Mouse (Mus musculus) kidney, postnatal 4 days (tissue): ENCODE measurements around the gene Map2k2.
"Not testable (repeated sequence)": the region's sequence is repeated elsewhere in the genome, so short reads cannot be mapped to it uniquely, and the experiment has no call there.

ENCODE experiments used
- DNase-seq, 2 experiments: peaks; one replicate each; pipeline ENCODE4 v3.0.0; 2021; ENCODE audit warnings: mixed read lengths in 2 of 2

Gene Map2k2

DNA sequence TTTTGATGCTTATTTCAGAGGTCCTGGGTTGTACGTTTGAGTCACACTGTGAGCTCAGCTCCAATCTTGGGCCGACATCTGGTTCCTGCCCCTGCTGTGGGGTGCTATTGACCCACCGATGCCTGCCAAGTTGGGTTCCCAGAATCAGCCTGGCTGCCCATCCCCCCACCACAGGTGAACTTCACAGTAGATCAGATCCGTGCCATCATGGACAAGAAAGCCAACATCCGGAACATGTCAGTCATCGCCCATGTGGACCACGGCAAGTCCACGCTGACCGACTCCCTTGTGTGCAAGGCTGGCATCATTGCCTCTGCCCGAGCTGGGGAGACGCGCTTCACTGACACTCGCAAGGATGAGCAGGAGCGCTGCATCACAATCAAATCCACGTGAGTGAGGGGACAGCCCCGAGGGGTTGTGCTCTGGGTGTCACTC lies 71.8 kb downstream of the Map2k2 start:
- DNase-seq: peak; percentile 48 to 60

DNA sequence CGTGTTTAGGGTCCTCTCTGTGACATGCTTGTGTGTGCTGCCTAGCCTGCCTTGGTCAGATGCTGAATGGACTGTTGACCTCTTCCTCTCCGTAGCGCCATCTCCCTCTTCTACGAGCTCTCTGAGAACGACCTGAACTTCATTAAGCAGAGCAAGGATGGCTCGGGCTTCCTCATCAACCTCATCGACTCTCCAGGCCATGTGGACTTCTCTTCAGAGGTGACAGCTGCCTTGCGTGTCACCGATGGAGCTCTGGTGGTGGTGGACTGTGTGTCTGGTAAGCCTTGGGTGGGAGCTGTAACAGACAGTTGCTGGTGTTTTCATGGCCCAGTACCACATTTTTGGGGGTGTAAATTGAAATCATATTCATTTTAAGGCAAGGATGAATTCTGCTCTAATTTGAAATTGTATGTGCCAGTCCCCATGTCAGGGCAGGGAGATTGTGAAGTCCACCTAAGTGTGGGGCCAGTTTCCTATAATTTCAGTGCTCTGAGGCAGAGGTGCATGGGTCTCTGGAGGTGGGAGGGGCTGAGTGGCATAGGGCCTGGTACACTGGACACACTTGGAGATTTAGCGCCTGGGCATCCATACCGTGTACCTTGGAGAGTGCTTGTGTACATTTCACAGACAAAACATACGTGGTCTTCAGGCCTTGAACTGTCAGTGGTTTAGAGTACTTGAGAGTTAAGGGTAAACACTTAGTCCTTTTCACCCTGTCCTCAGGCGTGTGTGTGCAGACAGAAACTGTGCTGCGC lies 72.4 kb downstream of the Map2k2 start:
- no peak for DNase-seq

DNA sequence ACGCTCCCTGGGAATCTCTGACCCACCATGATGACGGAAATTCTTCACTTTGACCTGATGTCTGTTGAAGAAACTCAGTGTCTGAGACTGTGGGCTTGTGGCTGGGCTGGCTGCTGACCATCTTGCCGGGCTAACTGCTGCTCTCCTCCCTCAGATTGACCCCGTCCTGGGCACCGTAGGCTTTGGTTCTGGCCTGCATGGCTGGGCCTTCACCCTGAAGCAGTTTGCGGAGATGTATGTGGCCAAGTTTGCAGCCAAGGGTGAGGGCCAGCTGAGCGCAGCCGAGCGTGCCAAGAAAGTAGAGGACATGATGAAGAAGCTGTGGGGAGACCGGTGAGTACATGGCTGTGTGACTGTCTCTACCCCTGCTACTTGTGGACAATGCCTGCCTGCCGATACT lies 73.2 kb downstream of the Map2k2 start:
- no peak for DNase-seq

DNA sequence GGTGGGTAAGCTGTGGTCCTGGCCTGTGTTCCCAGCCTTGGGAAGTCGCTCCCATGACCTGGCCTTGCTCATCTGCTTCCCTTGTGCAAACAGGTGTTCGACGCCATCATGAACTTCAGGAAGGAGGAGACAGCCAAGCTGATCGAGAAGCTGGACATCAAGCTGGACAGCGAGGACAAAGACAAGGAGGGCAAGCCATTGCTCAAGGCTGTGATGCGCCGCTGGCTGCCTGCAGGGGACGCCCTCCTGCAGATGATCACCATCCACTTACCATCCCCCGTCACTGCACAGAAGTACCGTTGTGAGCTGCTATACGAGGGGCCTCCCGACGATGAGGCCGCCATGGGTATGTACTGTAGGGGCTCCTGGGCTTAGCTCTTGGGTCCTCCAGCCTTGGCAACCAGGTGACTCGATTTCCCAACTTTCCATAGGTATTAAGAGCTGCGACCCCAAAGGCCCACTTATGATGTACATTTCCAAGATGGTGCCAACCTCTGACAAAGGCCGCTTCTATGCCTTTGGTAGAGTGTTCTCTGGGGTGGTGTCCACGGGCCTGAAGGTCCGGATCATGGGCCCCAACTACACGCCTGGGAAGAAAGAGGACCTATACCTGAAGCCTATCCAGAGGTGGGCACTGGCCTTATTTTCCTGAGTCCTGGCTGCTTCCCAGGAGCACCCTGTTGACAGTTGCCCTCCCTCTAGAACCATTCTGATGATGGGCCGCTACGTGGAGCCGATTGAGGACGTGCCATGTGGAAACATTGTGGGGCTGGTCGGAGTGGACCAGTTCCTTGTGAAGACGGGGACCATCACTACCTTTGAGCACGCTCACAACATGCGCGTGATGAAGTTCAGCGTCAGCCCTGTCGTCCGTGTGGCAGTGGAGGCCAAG lies 74.0 kb downstream of the Map2k2 start:
- DNase-seq: no peak

DNA sequence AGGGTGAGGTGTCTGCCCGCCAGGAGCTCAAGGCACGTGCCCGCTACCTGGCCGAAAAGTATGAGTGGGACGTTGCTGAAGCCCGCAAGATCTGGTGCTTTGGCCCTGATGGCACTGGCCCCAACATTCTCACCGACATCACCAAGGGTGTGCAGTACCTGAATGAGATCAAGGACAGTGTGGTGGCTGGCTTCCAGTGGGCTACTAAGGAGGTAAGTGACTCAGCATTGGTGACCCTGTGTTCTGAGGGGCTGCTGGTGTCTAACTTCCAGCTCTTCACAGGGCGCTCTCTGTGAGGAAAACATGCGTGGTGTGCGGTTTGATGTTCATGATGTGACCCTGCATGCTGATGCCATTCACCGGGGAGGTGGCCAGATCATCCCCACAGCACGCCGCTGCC lies 75.2 kb downstream of the Map2k2 start:
- DNase-seq: no peak

DNA sequence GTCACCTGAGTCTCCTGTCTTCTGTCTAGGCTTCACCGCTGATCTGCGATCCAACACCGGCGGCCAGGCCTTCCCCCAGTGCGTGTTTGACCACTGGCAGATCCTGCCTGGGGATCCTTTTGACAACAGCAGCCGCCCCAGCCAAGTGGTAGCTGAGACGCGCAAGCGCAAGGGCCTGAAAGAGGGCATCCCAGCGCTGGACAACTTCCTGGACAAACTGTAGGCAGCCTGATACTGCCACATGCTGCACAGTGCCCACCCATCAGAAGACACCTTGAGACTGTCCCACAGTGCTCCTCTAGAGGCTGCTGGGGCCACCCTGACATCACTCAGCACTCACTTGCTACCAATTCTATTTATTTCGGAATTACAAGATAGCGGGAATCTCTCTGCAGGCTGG lies 76.1 kb downstream of the Map2k2 start:
- not testable (repeated sequence) for DNase-seq

DNA sequence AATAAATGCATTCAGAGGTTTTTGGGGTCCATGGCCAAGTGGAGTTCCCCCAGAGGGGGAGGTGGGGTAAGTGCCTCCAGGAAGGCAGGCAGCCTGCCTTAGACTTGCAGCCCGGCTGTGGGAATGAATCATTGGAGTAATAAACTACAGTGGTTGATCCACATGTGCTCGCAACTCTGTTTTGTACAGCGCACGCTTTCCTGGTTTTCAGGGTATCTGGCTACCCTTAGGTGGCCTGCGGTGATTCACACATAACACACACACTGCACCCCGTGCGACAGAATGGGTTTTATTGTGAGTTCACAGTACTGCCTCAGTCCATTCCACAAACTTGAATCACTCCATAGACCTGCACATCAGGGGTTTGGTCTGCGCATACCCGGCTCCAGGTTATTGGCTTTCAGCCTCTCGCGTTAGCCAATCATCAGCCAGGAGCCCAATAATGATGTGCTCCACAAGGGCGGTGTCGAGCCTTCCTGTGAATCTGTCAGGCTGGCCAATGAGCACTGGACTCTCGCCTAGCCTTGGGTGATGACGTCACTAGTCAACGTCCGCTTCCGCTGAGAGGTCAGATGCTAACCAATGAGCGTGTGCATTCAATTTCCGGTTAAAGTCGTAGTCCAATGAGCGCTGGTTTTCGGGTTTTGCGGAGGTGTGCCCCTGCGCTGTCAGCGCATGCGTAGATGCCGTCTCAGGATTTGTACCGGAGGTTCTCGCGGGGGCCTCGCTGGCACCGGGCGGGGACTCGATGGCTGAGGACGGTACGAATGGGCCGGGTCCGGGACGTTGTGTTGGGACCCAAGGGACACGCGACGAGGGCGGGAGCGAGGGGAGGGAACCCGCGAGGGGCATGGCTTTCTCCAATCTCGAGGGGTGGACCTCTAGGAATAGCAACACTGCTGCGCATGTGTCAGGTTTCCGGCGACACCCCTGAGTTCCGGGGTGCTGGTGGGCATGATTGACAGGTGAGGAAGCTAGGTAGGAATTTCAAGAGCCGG lies 76.9 kb downstream of the Map2k2 start, which contains the start of gene Dapk3:
Gene Dapk3 (plus strand): TSS at position 670 of the 998 bp plus-strand sequence.
- DNase-seq: peak; percentile 94 to 96
